Mouse (Mus musculus) layer of hippocampus, adult 2 months (tissue): ENCODE results near the gene Ccl22. TPM values are rescaled to one million over a fixed set of nuclear protein-coding genes. Genes with fewer than 3 reads are reported as not detected.
A peak's percentile ranks its signal among the peaks of the same experiment; 100 is the strongest.

Experiments used
- DNase-seq, 2 experiments: peaks; one replicate each; pipeline ENCODE4 v3.0.0; 2022; ENCODE audit warnings: low spot score in 2 of 2
- H3K27ac ChIP-seq: fragments of 200-600 bp; 2 replicates; pipeline ENCODE4 v1.8.1; 2022
- H3K4me3 ChIP-seq: fragments of 200-600 bp; 2 replicates; pipeline ENCODE4 v1.8.1; 2022; ENCODE audit warnings: mild to moderate bottlenecking
- CTCF ChIP-seq: fragments of 200-600 bp; conservative IDR thresholded peaks from 2 replicates; pipeline ENCODE4 v1.8.1; 2022; ENCODE audit warnings: antibody characterized with exemption, mild to moderate bottlenecking, moderate library complexity
- total RNA-seq, 2 experiments: library from RNA; stranded (reverse); gene quantifications; 2 replicates each; pipeline ENCODE4 v1.2.3; 2021

Gene Ccl22
- total RNA-seq, 2 experiments from 2014 or later: 0.37 TPM; not detected in 1

DNA sequence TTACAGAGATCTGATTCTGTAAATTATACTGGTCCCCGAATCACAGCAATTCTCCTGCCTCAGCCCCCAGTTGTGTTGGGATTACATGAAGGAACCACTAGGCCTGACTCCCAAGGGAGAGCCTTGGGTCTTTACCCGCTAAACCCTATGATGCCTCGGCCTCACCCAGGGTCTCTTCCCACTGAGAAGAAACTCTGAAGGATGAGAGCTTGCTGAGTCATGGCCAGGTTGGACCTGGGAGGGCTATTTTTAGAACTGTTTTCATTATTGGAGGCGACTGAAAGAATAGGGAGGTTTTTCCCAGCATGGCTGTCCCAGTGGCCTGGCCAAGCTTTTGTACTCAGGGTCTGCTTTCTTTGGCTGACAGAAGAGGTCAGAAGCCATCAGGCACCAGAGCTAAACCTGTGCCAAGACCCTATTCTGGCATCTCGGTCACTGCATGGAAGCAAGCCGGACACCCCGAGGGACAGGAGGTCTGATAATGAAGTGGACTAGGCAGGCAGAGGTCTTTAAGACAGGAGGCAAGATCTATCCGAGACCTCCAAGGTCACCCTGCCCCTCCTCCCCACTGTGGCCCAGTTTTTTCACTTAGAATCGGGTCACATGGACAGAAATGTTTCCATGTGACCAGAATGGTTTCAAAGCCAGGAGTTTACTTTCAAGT is 38.5 kb upstream of the Ccl22 start:
- DNase-seq: no peak
- TF ChIP-seq CTCF: no peak

DNA sequence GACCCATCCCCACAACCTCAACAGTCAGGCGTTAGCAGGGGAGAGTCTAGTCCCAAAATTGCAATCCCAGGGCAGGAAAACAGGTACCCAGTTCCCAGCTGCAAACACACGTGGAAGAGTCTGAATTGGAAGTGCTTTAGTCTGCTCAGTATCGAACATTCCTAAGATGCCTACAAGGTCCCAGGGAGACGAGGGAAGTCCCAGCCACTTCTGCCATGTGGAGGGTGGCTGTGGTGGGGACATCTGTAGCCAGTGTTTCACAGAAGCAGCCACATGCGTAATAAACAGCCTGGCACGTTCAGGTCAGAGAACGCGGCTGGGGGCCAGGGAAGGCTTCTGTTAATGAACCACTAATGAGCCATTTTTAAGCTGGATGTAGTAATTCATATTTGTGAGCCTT is 35.1 kb upstream of the Ccl22 start:
- no peak for TF ChIP-seq CTCF
- Histone ChIP-seq H3K27ac (no peak overlapping the region), H3K4me3 (no peak overlapping the region)
- no peak for DNase-seq

More for the DNA sequence above, 38.5 kb upstream of the Ccl22 start:
- H3K4me3 ChIP-seq: no peak overlapping the region
- peak overlapping the region; percentile 59 for H3K27ac ChIP-seq

DNA sequence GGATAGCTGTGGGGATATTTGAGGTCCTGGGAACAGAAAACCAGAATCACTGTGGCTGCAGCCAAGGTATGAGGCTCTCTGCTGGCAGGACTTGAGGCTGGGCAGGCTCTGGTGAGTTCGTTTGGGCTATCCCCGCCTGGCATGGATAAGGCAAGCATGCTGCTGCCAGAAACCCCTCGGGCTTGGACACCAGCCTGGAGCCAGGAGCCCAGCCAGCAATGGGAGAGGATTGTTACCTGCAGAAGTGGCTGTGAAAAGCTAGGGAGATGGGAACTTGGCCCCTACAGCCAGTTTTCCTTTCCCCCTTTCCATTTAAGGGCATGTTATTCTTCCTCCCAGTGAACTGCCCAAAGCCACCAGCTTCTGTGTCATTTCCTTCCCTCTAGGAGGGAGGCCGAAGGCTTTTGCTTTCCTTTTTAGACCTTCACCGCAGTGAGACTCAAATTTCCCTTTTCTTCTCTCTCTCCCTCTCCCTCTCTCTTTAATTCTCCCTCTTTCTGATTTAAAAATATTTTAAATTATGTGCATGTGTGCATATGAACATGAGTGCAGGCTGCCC is 34.2 kb upstream of the Ccl22 start:
- Histone ChIP-seq H3K4me3 (no peak overlapping the region), H3K27ac (0 out of 2 replicates have a peak overlapping the region, but pooled peaks have one; percentile 28)
- no peak for TF ChIP-seq CTCF
- DNase-seq: no peak

DNA sequence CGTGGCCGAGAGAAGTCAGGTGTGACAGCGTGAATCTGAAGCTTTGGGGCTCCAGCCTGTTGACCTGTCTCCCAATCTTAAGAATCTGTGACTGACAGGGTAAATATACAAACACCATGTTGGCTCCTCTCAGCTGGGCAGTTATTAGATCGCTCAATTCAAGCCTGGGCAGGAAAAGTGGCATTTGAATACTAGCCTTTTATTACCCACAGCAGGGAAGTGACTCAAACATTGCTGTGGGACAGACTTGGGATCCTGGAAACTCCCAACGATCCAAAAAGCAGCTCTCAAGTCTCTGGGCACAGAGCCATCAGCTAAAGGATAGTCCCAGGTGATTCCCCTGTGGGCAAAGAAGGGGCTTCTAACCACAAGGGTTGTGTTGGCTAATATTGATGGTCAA is 30.8 kb upstream of the Ccl22 start:
- H3K4me3 ChIP-seq: no peak overlapping the region
- H3K27ac ChIP-seq: no peak overlapping the region
- no peak for DNase-seq
- no peak for TF ChIP-seq CTCF

DNA sequence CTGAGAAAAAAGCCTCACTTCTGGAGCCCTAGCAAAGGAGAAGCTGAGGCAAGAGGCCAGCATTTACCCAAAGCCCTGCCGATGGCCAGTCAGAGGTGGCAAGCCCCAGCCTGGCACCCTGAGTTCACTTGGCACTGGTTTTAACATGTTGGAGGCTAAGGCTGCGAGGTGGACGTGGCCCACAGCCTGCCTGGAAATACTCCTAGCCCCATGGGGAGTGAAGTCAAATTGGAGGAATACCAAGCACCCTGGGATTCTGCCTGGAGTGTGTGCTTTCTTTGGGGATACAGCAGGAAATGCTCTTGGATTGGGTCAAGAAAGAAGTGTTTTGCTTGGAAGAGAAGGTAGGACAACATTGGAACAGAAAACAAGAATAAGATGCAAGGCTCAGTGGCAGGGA is 29.5 kb upstream of the Ccl22 start:
- TF ChIP-seq CTCF: no peak
- no peak for DNase-seq
- no peak overlapping the region for H3K27ac ChIP-seq
- no peak overlapping the region for H3K4me3 ChIP-seq

DNA sequence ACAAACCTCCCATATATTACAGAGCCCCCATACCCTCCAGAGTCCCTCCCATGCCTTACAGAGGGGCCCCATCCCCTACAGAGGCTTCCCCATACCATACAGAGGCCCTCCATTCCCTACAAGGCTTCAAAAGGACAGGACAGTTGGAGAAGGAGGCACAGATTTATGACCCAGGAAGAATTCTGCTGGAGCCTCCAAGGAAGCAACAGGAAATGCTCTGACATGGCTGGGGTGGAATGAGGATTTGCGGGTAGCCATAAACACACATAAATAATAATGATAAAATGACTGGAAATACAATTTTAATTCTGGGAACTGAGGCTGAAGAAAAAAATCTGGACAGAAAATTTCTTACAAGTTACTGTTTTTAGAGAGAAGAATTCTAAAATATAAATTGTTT is 28.5 kb upstream of the Ccl22 start:
- Histone ChIP-seq H3K4me3 (no peak overlapping the region), H3K27ac (no peak overlapping the region)
- TF ChIP-seq CTCF: no peak
- DNase-seq: no peak

- no peak for DNase-seq
- TF ChIP-seq CTCF: no peak
- Histone ChIP-seq H3K4me3 (no peak overlapping the region), H3K27ac (no peak overlapping the region)
These were observed 19.4 kb upstream of the Ccl22 start for GRCm38 (mm10) chr8:94725998-94726397.

DNA sequence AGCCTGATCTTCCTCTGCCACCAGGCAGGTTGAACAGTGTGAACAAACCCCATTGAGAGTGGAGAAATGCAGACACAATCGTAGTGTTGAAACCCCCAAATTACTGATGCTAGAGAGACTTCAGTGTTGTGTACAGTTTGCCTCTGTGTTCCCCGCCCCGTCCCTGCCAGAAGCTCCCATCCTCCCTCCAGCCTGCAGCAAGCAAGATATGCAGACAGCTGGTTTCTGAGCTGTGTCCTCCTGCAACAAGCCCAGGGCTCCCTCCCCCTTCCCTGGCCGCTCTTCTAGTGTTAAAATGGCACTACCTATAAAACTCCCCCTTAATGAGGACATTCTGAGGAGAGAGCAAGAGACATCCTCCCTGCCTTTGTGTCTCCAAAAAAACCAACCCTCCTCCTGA is 16.1 kb upstream of the Ccl22 start:
- no peak for DNase-seq
- no peak overlapping the region for H3K4me3 ChIP-seq
- H3K27ac ChIP-seq: no peak overlapping the region
- no peak for TF ChIP-seq CTCF

GRCm38 (mm10) chr8:94733821-94734465 is 11.4 kb upstream of the Ccl22 start:
- DNase-seq: no peak

DNA sequence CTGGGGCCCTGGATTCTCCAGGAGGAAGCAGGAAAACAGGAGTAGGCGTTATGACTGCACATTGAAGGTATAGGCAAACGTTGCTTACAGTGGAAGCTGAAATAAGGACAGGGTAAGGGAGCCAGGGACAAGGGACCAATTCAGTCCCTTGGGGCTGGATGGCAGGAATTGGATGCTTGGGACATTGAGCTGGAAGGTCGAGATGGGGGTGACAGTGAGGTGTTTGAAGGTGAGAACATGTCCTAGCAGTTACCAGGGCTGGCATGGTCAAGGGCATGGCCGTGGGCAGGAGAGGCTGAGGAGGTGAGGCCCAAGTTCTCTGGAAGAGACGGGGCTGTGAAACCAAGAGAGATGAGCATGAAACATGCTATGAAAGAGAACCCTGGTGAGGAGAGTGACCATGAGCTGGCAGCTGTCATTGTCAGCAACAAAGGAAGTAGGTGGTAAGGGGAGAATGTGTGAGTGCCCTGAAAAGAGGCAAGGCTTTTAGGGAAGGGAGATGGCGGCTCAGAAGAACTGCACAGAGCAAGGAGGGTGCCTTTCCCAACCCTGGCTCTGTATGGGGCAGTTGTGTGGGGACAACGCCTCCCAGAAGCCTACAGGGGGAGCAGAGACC is 10.5 kb upstream of the Ccl22 start:
- DNase-seq: no peak
- Histone ChIP-seq H3K27ac (no peak overlapping the region), H3K4me3 (no peak overlapping the region)
- TF ChIP-seq CTCF: no peak

More at GRCm38 (mm10) chr8:94733821-94734465, 11.4 kb upstream of the Ccl22 start:
- no peak for TF ChIP-seq CTCF
- no peak overlapping the region for H3K4me3 ChIP-seq
- H3K27ac ChIP-seq: no peak overlapping the region

DNA sequence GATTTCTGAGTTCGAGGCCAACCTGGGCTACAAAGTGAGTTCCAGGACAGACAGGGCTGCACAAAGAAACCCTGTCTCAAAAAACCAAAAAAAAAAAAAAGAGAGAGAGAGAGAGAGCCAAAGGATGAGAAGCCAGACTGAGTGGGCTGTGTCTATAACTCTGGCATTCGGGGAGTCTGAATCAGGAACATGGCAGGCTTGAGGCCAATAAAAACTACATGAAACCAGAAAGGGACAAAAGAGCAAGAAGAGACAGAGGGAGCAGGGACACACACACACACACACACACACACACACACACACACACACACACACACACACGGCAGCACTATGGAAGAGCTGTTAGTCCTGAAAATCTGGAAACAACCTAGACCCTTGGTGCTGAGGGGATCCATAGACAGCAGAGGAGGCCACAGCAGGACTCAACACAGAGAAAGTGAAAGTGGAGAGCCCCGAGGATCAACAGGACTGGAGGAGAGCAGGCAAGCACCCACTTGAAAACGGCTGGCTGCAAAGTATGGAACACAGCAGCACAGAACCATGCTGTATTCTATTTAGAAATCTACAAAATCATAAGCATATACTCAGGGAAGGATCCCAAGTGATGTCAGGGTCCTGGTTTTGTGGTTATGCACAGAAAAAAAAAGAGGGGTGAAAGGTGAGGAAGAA is 9.8 kb upstream of the Ccl22 start:
- no peak overlapping the region for H3K4me3 ChIP-seq
- no peak for TF ChIP-seq CTCF
- DNase-seq: no peak
- H3K27ac ChIP-seq: no peak overlapping the region

- Histone ChIP-seq H3K27ac (no peak overlapping the region), H3K4me3 (no peak overlapping the region)
- DNase-seq: no peak
- no peak for TF ChIP-seq CTCF
These were observed 5.6 kb upstream of the Ccl22 start for GRCm38 (mm10) chr8:94739829-94740228.

DNA sequence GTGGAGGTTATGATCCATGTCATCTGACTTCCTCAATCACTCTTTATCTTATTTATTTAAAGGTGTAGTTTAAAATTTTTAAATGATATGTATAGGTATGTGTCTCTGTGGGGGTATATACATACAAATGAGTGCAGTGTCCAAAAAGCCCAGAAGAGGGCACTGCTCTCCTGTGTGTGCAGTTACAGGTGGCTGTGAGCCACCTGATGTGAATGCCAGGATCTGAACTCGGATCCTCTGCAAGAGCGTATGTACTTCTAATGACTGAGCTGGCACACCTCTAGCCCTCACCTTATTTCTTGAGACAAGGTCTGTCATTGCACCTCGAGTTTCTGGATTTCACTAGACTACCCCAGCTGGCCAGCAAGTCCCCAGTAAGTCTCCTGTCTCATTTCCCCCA is 4.8 kb upstream of the Ccl22 start:
- no peak for DNase-seq
- no peak overlapping the region for H3K4me3 ChIP-seq
- no peak overlapping the region for H3K27ac ChIP-seq
- peak; percentile 35 for TF ChIP-seq CTCF
